Mouse (Mus musculus): ENCODE measurements at regions not wholly inside any gene's neighbourhood (a gene's known extent, or its start where the extent isn't known, plus 50 kb on each side); places are given as distances from the start of the nearest gene placed in this dataset.

DNA sequence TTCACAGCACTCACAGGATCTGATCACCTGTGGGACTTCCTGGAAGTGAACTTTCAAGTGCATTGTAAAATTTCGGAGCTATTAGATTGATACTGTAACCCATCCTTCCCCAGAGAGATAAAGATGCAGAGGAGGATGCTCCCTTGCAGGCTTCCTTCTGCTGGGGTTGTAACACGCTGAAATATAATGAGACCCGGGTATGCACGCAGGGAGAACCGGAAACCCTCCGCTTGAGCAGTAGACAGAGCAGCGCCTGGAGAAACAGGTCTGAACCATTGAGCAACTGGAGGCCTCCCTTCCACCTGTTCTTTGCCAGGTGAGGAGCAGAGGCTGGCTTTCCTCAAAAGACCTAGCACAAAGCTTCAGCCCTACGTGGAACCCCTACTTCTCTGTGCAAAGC lies 135.3 kb downstream of the Diras2 start:
- no peaks in the 10 kb centered on the region for H3K4me1 ChIP-seq (replicated peaks; ENCODE audit: control insufficient read depth, insufficient read depth, low read length)
- no peaks in the 10 kb centered on the region for H3K36me3 ChIP-seq (replicated peaks; ENCODE audit: control insufficient read depth, insufficient read depth)
- H3K9me3 ChIP-seq (ENCODE audit: control insufficient read depth, low read length): no peaks in the 10 kb centered on the region
- ATAC-seq (ENCODE audit: low FRiP score) (no peak), DNase-seq (ENCODE audit: low spot score) (no peak)
- no peak overlapping the region for H3K4me2 ChIP-seq (replicated peaks)
- no peaks in the 10 kb centered on the region for H3K27me3 ChIP-seq (ENCODE audit: control insufficient read depth, insufficient read depth, low read length)
- H3K27ac ChIP-seq: no peak overlapping the region
- no peak overlapping the region for H3K4me3 ChIP-seq (replicated peaks; ENCODE audit: low read length)
- no peak overlapping the region for H3K9ac ChIP-seq
- 87% methylated on average over 8 of the region's 8 CpGs for WGBS

DNA sequence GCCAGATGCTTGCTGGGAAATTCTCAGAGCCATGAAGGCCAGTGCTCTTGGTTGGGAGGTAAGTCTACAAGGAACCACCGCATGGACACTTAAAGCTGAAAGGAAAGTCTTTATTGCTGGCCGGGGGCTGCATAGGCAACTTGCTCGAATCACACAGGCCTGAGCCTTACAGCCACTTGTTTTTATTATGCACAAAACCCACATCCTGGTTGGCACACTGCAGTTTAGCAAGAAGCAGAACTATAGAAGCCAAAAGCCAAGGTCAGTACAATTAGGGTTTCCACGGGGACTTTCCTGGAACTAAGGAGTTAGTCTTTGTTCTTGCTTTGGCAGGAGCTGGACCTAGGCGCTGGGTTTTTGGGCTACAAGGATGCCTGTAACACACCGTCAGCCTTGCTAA lies 132.7 kb downstream of the Diras2 start:
- DNase-seq (ENCODE audit: low spot score) (no peak), ATAC-seq (ENCODE audit: low FRiP score) (no peak)
- WGBS: 64% methylated on average over 6 of the region's 6 CpGs
- Histone ChIP-seq H3K4me2 (replicated peaks) (no peak overlapping the region), H3K4me1 (replicated peaks; ENCODE audit: control insufficient read depth, insufficient read depth, low read length) (no peaks in the 10 kb centered on the region), H3K36me3 (replicated peaks; ENCODE audit: control insufficient read depth, insufficient read depth) (no peaks in the 10 kb centered on the region), H3K4me3 (replicated peaks; ENCODE audit: low read length) (no peak overlapping the region), H3K9me3 (ENCODE audit: control insufficient read depth, low read length) (no peaks in the 10 kb centered on the region), H3K27ac (no peak overlapping the region), H3K9ac (no peak overlapping the region), H3K27me3 (ENCODE audit: control insufficient read depth, insufficient read depth, low read length) (no peaks in the 10 kb centered on the region)

- ATAC-seq (ENCODE audit: low FRiP score) (no peak), DNase-seq (ENCODE audit: low spot score) (no peak)
- Histone ChIP-seq H3K9me3 (ENCODE audit: control insufficient read depth, low read length) (no peaks in the 10 kb centered on the region), H3K27me3 (ENCODE audit: control insufficient read depth, insufficient read depth, low read length) (no peaks in the 10 kb centered on the region), H3K4me1 (replicated peaks; ENCODE audit: control insufficient read depth, insufficient read depth, low read length) (no peaks in the 10 kb centered on the region), H3K36me3 (replicated peaks; ENCODE audit: control insufficient read depth, insufficient read depth) (no peaks in the 10 kb centered on the region), H3K27ac (no peak overlapping the region), H3K4me3 (replicated peaks; ENCODE audit: low read length) (no peak overlapping the region), H3K9ac (no peak overlapping the region), H3K4me2 (replicated peaks) (no peak overlapping the region)
- 90% methylated on average over 2 of the region's 2 CpGs for WGBS
These were observed 131.9 kb downstream of the Diras2 start for GRCm38 (mm10) chr13:52399143-52399542.

DNA sequence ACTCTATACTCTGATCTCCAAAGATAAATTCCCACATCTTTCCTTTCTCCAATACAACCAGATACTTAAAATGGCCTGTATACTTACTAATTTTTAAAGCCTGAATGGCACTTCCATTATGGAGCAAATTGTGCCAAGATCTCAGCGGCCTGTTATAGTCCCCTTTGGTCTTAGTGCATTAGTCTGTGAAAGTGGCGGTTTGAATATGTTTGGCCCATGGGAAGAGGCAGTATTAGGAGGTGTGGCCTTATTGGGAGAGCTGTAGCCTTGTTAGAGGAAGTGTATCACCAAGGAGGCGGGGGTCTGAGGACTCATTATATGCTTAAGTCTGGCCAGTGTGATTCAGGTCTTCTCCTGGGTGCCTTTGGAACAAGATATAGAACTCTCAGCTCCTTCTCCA lies 127.3 kb downstream of the Diras2 start:
- Histone ChIP-seq H3K4me1 (replicated peaks; ENCODE audit: control insufficient read depth, insufficient read depth, low read length) (no peaks in the 10 kb centered on the region), H3K9ac (no peak overlapping the region), H3K27me3 (ENCODE audit: control insufficient read depth, insufficient read depth, low read length) (no peaks in the 10 kb centered on the region), H3K4me3 (replicated peaks; ENCODE audit: low read length) (no peak overlapping the region), H3K36me3 (replicated peaks; ENCODE audit: control insufficient read depth, insufficient read depth) (no peaks in the 10 kb centered on the region), H3K27ac (no peak overlapping the region), H3K4me2 (replicated peaks) (no peak overlapping the region), H3K9me3 (ENCODE audit: control insufficient read depth, low read length) (no peaks in the 10 kb centered on the region)
- ATAC-seq (ENCODE audit: low FRiP score) (no peak), DNase-seq (ENCODE audit: low spot score) (no peak)
- 86% methylated on average over 3 of the region's 3 CpGs for WGBS

DNA sequence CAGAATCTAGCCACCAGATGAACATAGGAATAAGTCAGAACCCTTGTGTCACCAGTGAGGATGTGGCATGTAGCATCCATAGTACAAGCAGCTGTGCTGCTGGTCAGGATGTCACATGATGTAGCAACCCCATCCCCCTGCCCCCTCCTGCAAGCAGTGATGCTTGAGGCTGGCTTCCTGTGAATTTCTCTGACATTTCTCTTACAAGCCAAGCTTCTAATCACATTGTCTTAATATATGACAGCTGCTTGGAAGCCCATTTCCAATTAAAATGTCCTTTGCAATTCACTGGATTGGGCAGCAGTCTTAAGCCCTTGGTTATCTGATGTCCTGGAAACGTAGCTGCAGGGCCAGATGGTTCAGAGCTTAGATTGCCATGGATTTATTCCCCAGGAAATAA lies 114.8 kb downstream of the Diras2 start:
- Histone ChIP-seq H3K27ac (no peak overlapping the region), H3K27me3 (ENCODE audit: control insufficient read depth, insufficient read depth, low read length) (no peaks in the 10 kb centered on the region), H3K4me2 (replicated peaks) (no peak overlapping the region), H3K4me3 (replicated peaks; ENCODE audit: low read length) (no peak overlapping the region), H3K9ac (no peak overlapping the region), H3K36me3 (replicated peaks; ENCODE audit: control insufficient read depth, insufficient read depth) (no peaks in the 10 kb centered on the region), H3K4me1 (replicated peaks; ENCODE audit: control insufficient read depth, insufficient read depth, low read length) (no peaks in the 10 kb centered on the region), H3K9me3 (ENCODE audit: control insufficient read depth, low read length) (peaks cover 16% of the 10 kb centered on the region)
- 65% methylated on average over 1 of the region's 1 CpGs for WGBS
- no peak for ATAC-seq (ENCODE audit: low FRiP score)
- no peak for DNase-seq (ENCODE audit: low spot score)

- 82% methylated on average over 3 of the region's 3 CpGs for WGBS
These were observed 108.6 kb downstream of the Diras2 start for GRCm38 (mm10) chr13:52422456-52422855.

GRCm38 (mm10) chr13:52428527-52428926 lies 102.6 kb downstream of the Diras2 start:
- Histone ChIP-seq H3K27ac (no peak overlapping the region), H3K4me2 (replicated peaks) (no peak overlapping the region), H3K9me3 (ENCODE audit: control insufficient read depth, low read length) (no peaks in the 10 kb centered on the region), H3K36me3 (replicated peaks; ENCODE audit: control insufficient read depth, insufficient read depth) (no peaks in the 10 kb centered on the region), H3K9ac (no peak overlapping the region), H3K4me1 (replicated peaks; ENCODE audit: control insufficient read depth, insufficient read depth, low read length) (no peaks in the 10 kb centered on the region), H3K27me3 (ENCODE audit: control insufficient read depth, insufficient read depth, low read length) (no peaks in the 10 kb centered on the region), H3K4me3 (replicated peaks; ENCODE audit: low read length) (no peak overlapping the region)
- DNase-seq (ENCODE audit: low spot score): no peak
- ATAC-seq (ENCODE audit: low FRiP score): no peak
- WGBS: 81% methylated on average over 5 of the region's 5 CpGs

More at GRCm38 (mm10) chr13:52422456-52422855, 108.6 kb downstream of the Diras2 start:
- ATAC-seq (ENCODE audit: low FRiP score): no peak
- H3K27me3 ChIP-seq (ENCODE audit: control insufficient read depth, insufficient read depth, low read length): no peaks in the 10 kb centered on the region
- H3K4me3 ChIP-seq (replicated peaks; ENCODE audit: low read length): no peak overlapping the region
- no peaks in the 10 kb centered on the region for H3K9me3 ChIP-seq (ENCODE audit: control insufficient read depth, low read length)
- H3K36me3 ChIP-seq (replicated peaks; ENCODE audit: control insufficient read depth, insufficient read depth): no peaks in the 10 kb centered on the region
- H3K27ac ChIP-seq: no peak overlapping the region
- no peak for DNase-seq (ENCODE audit: low spot score)
- no peak overlapping the region for H3K4me2 ChIP-seq (replicated peaks)
- H3K4me1 ChIP-seq (replicated peaks; ENCODE audit: control insufficient read depth, insufficient read depth, low read length): no peaks in the 10 kb centered on the region
- H3K9ac ChIP-seq: no peak overlapping the region

DNA sequence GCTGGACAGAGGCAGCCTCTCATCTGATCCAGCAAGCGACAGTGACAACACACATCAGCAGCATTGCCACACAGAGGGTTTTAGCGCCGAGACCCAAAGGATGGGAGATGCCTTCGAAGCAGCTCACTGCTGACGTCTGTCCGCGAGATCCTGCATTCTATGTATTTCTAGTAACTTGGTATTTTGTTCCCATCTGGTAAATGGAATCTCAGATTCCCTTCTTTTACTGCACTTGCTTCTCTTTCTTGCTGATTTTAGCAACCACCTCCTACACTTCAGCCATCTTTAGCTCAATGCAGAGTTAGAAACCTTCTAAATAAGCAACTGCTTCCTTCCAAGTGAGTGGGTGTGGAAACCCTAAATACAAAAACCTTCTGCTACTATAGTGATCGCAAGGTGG lies 94.3 kb downstream of the Diras2 start:
- no peaks in the 10 kb centered on the region for H3K9me3 ChIP-seq (ENCODE audit: control insufficient read depth, low read length)
- DNase-seq (ENCODE audit: low spot score) (no peak), ATAC-seq (ENCODE audit: low FRiP score) (no peak)
- no peaks in the 10 kb centered on the region for H3K4me1 ChIP-seq (replicated peaks; ENCODE audit: control insufficient read depth, insufficient read depth, low read length)
- no peak overlapping the region for H3K4me3 ChIP-seq (replicated peaks; ENCODE audit: low read length)
- no peak overlapping the region for H3K27ac ChIP-seq
- H3K9ac ChIP-seq: no peak overlapping the region
- H3K4me2 ChIP-seq (replicated peaks): no peak overlapping the region
- 86% methylated on average over 8 of the region's 8 CpGs for WGBS
- H3K27me3 ChIP-seq (ENCODE audit: control insufficient read depth, insufficient read depth, low read length): no peaks in the 10 kb centered on the region
- no peaks in the 10 kb centered on the region for H3K36me3 ChIP-seq (replicated peaks; ENCODE audit: control insufficient read depth, insufficient read depth)

- H3K9me3 ChIP-seq (ENCODE audit: control insufficient read depth, low read length): no peaks in the 10 kb centered on the region
- WGBS: 83% methylated on average over 10 of the region's 10 CpGs
- no peak overlapping the region for H3K9ac ChIP-seq
- H3K4me3 ChIP-seq (replicated peaks; ENCODE audit: low read length): no peak overlapping the region
- H3K4me2 ChIP-seq (replicated peaks): no peak overlapping the region
- DNase-seq (ENCODE audit: low spot score): no peak
- ATAC-seq (ENCODE audit: low FRiP score): no peak
- H3K27ac ChIP-seq: no peak overlapping the region
- H3K27me3 ChIP-seq (ENCODE audit: control insufficient read depth, insufficient read depth, low read length): no peaks in the 10 kb centered on the region
- H3K36me3 ChIP-seq (replicated peaks; ENCODE audit: control insufficient read depth, insufficient read depth): no peaks in the 10 kb centered on the region
- H3K4me1 ChIP-seq (replicated peaks; ENCODE audit: control insufficient read depth, insufficient read depth, low read length): no peaks in the 10 kb centered on the region
These were observed 85.6 kb downstream of the Diras2 start for GRCm38 (mm10) chr13:52445513-52445912.

GRCm38 (mm10) chr13:52448902-52449301 lies 82.2 kb downstream of the Diras2 start:
- Histone ChIP-seq H3K27ac (no peak overlapping the region), H3K27me3 (ENCODE audit: control insufficient read depth, insufficient read depth, low read length) (no peaks in the 10 kb centered on the region), H3K9me3 (ENCODE audit: control insufficient read depth, low read length) (no peaks in the 10 kb centered on the region), H3K4me2 (replicated peaks) (no peak overlapping the region), H3K9ac (no peak overlapping the region), H3K4me1 (replicated peaks; ENCODE audit: control insufficient read depth, insufficient read depth, low read length) (no peaks in the 10 kb centered on the region), H3K36me3 (replicated peaks; ENCODE audit: control insufficient read depth, insufficient read depth) (no peaks in the 10 kb centered on the region), H3K4me3 (replicated peaks; ENCODE audit: low read length) (no peak overlapping the region)
- no peak for DNase-seq (ENCODE audit: low spot score)
- no peak for ATAC-seq (ENCODE audit: low FRiP score)
- 85% methylated on average over 11 of the region's 11 CpGs for WGBS
